ENCODE assay signal across 27 mouse cellular contexts in genomic region chr3:133773490-133773889, GRCm38 (mm10).
DNase-seq lines count a peak whose midpoint lies in the region; ATAC-seq and TF ChIP-seq lines count a peak whose summit lies in the region.
"Had no signal": no experiment of that assay in that cellular context is flagged by ENCODE, and none has a peak within 500 bp of the region (broad histone marks: within the 10 kb centered on the region; RNA-seq: fewer than 3 reads in every experiment).

No protein-coding gene starts in this region.

- no peak for TF ChIP-seq CTCF in heart, postnatal 0 days (IDR thresholded peaks at IDR 0.05; ENCODE audit: low read depth)

- DNase-seq in cerebellum, postnatal 14 days, result peak; percentile 66 to 80
- DNase-seq in cerebellum, adult 8-10 months, result no peak
- peak; percentile 7 for DNase-seq in hindbrain, embryonic 14.5 days (ENCODE audit: low spot score)
- no peak for DNase-seq in hindbrain, embryonic 10.5 days (ENCODE audit: low spot score)
- no peak for DNase-seq in heart, postnatal 0 days (ENCODE audit: low spot score)
- DNase-seq in ovary, postnatal 14 days (ENCODE audit: low spot score), result no peak
- DNase-seq: B cell, adult 2 months; cerebellum, adult 2 months; gastrocnemius, postnatal 36 days; kidney, postnatal 36 days; liver, embryonic 13.5 days; lung, adult 2 months; lung, postnatal 14 days; right cerebral cortex, adult 18-20 months; right cerebral cortex, postnatal 4 days; thymus, postnatal 14 days had no signal

- H3K36me3 ChIP-seq in hindbrain, embryonic 14.5 days (replicated peaks; ENCODE audit: control insufficient read depth, insufficient read depth), result no peaks in the 10 kb centered on the region
- H3K36me3 ChIP-seq in hindbrain, embryonic 10.5 days, result no peaks in the 10 kb centered on the region
- H3K36me3 ChIP-seq in heart, postnatal 0 days (replicated peaks; ENCODE audit: control insufficient read depth, insufficient read depth, low read length), result no peaks in the 10 kb centered on the region
- H3K36me3 ChIP-seq in intestine, embryonic 15.5 days, result no peaks in the 10 kb centered on the region
- H3K36me3 ChIP-seq: forebrain, embryonic 10.5 days; G1E; heart, embryonic 15.5 days; kidney, embryonic 15.5 days; limb, embryonic 12.5 days; liver, embryonic 13.5 days had no signal

- H3K4me3 ChIP-seq in hindbrain, embryonic 14.5 days (replicated peaks; ENCODE audit: low read length), result no peak overlapping the region
- H3K4me3 ChIP-seq in hindbrain, embryonic 10.5 days, result no peak overlapping the region
- no peak overlapping the region for H3K4me3 ChIP-seq in heart, postnatal 0 days (ENCODE audit: low read depth, low read length)
- no peak overlapping the region for H3K4me3 ChIP-seq in intestine, embryonic 15.5 days (replicated peaks)
- H3K4me3 ChIP-seq: forebrain, embryonic 10.5 days; heart, embryonic 15.5 days; kidney, embryonic 15.5 days; limb, embryonic 12.5 days; liver, embryonic 13.5 days had no signal

- H3K4me1 ChIP-seq in hindbrain, embryonic 14.5 days (replicated peaks; ENCODE audit: control insufficient read depth, insufficient read depth, low read length), result no peaks in the 10 kb centered on the region
- no peaks in the 10 kb centered on the region for H3K4me1 ChIP-seq in hindbrain, embryonic 10.5 days (replicated peaks)
- H3K4me1 ChIP-seq in heart, postnatal 0 days (ENCODE audit: control insufficient read depth, insufficient read depth), result peaks cover 5% of the 10 kb centered on the region; the same call in 1 of the 2 replicates
- H3K4me1 ChIP-seq in intestine, embryonic 15.5 days (replicated peaks), result no peaks in the 10 kb centered on the region
- H3K4me1 ChIP-seq: forebrain, embryonic 10.5 days; heart, embryonic 15.5 days; kidney, embryonic 15.5 days; limb, embryonic 12.5 days; liver, embryonic 13.5 days had no signal

- no peak overlapping the region for H3K27ac ChIP-seq in hindbrain, embryonic 14.5 days
- no peak overlapping the region for H3K27ac ChIP-seq in hindbrain, embryonic 10.5 days
- H3K27ac ChIP-seq in heart, postnatal 0 days (ENCODE audit: low read depth), result peak overlapping the region; percentile 23; the same call in 1 of the 2 replicates
- H3K27ac ChIP-seq in intestine, embryonic 15.5 days, result no peak overlapping the region
- H3K27ac ChIP-seq: forebrain, embryonic 10.5 days; heart, embryonic 15.5 days; kidney, embryonic 15.5 days; limb, embryonic 12.5 days; liver, embryonic 13.5 days had no signal

- H3K4me2 ChIP-seq in hindbrain, embryonic 14.5 days (replicated peaks), result no peak overlapping the region
- no peak overlapping the region for H3K4me2 ChIP-seq in heart, postnatal 0 days (ENCODE audit: low read depth, low read length)
- H3K4me2 ChIP-seq in intestine, embryonic 15.5 days (replicated peaks), result no peak overlapping the region
- H3K4me2 ChIP-seq: heart, embryonic 15.5 days; kidney, embryonic 15.5 days; limb, embryonic 12.5 days; liver, embryonic 13.5 days; midbrain, embryonic 11.5 days had no signal

- no peak for ATAC-seq in hindbrain, embryonic 14.5 days (ENCODE audit: low FRiP score)
- ATAC-seq in heart, postnatal 0 days (ENCODE audit: insufficient read depth, low read depth), result peak; percentile 77
- no peak for ATAC-seq in intestine, embryonic 15.5 days
- ATAC-seq: forebrain, embryonic 16.5 days; hindbrain, embryonic 16.5 days; intestine, embryonic 16.5 days had no signal

- H3K9me3 ChIP-seq in hindbrain, embryonic 14.5 days (ENCODE audit: control insufficient read depth, low read length), result no peaks in the 10 kb centered on the region
- H3K9me3 ChIP-seq in hindbrain, embryonic 10.5 days, result no peaks in the 10 kb centered on the region
- H3K9me3 ChIP-seq in heart, postnatal 0 days (replicated peaks; ENCODE audit: control insufficient read depth, low read length), result no peaks in the 10 kb centered on the region
- H3K9me3 ChIP-seq in intestine, embryonic 15.5 days, result no peaks in the 10 kb centered on the region
- H3K9me3 ChIP-seq: forebrain, embryonic 10.5 days; G1E; heart, embryonic 15.5 days; kidney, embryonic 15.5 days; limb, embryonic 12.5 days; liver, embryonic 13.5 days had no signal

- no peaks in the 10 kb centered on the region for H3K27me3 ChIP-seq in hindbrain, embryonic 14.5 days (ENCODE audit: control insufficient read depth, insufficient read depth, low read length)
- H3K27me3 ChIP-seq in hindbrain, embryonic 10.5 days (ENCODE audit: insufficient read depth, poor library complexity, severe bottlenecking), result no peaks in the 10 kb centered on the region
- no peaks in the 10 kb centered on the region for H3K27me3 ChIP-seq in heart, postnatal 0 days (ENCODE audit: control insufficient read depth, insufficient read depth, low read length)
- no peaks in the 10 kb centered on the region for H3K27me3 ChIP-seq in intestine, embryonic 15.5 days (replicated peaks)
- H3K27me3 ChIP-seq: CH12.LX; heart, embryonic 15.5 days; kidney, embryonic 15.5 days; limb, embryonic 12.5 days; liver, embryonic 13.5 days had no signal

- WGBS in hindbrain, embryonic 14.5 days, result 83% methylated on average over 2 of the region's 2 CpGs
- WGBS in hindbrain, embryonic 10.5 days, result 84% methylated on average over 2 of the region's 2 CpGs
- WGBS in heart, postnatal 0 days, result 29% methylated on average over 2 of the region's 2 CpGs
- WGBS in intestine, embryonic 15.5 days, result 70% methylated on average over 2 of the region's 2 CpGs

- no peak overlapping the region for H3K9ac ChIP-seq in hindbrain, embryonic 14.5 days
- no peak overlapping the region for H3K9ac ChIP-seq in heart, postnatal 0 days (replicated peaks; ENCODE audit: low read depth, low read length)
- H3K9ac ChIP-seq in intestine, embryonic 15.5 days, result no peak overlapping the region
- H3K9ac ChIP-seq: heart, embryonic 15.5 days; kidney, embryonic 15.5 days; limb, embryonic 12.5 days; liver, embryonic 13.5 days had no signal

- TF ChIP-seq EP300 in heart, postnatal 0 days (IDR thresholded peaks at IDR 0.05; ENCODE audit: low read depth), result no peak

Comparison
In these comparisons a context has a peak if more than half of its experiments do, and no peak if none do; other contexts are left out.
1. DNase-seq: peak in cerebellum, postnatal 14 days (2 of 2) and hindbrain, embryonic 14.5 days (single experiment); none in cerebellum, adult 8-10 months (single experiment), hindbrain, embryonic 10.5 days (single experiment), heart, postnatal 0 days (single experiment) and ovary, postnatal 14 days (single experiment).